ENCODE assay signal across 19 mouse cellular contexts in genomic region chr8:35140775-35141174, GRCm38 (mm10).
DNase-seq lines count a peak whose midpoint lies in the region; TF ChIP-seq lines count a peak whose summit lies in the region.
"Had no signal": no experiment of that assay in that cellular context is flagged by ENCODE, and none has a peak within 500 bp of the region (broad histone marks: within the 10 kb centered on the region; RNA-seq: fewer than 3 reads in every experiment).

No protein-coding gene starts in this region.

- no peaks in the 10 kb centered on the region; the same call in 1 of the 2 replicates for H3K4me1 ChIP-seq in heart, adult 2 months (ENCODE audit: control insufficient read depth, insufficient read depth, low read length)
- H3K4me1 ChIP-seq: embryonic facial prominence, embryonic 12.5 days; forebrain, embryonic 13.5 days; forebrain, embryonic 15.5 days had no signal

- no peak for TF ChIP-seq EP300 in heart, adult 2 months (IDR thresholded peaks at IDR 0.05; ENCODE audit: insufficient read depth, low read depth, low read length)

- H3K9ac ChIP-seq in heart, adult 2 months (ENCODE audit: low read depth, low read length), result no peak overlapping the region
- H3K9ac ChIP-seq: embryonic facial prominence, embryonic 12.5 days; forebrain, embryonic 13.5 days; forebrain, embryonic 15.5 days; forebrain, postnatal 0 days had no signal

- intact Hi-C loops in heart, adult 2 months (cut with DNase I), result loop anchor here (5.0 kb wide), 1 partner anchor 248 kb away; no protein-coding TSS in a partner anchor

- H3K27me3 ChIP-seq in heart, adult 2 months (ENCODE audit: control insufficient read depth, insufficient read depth, low read length), result no peaks in the 10 kb centered on the region
- H3K27me3 ChIP-seq: CH12.LX; embryonic facial prominence, embryonic 12.5 days; forebrain, embryonic 13.5 days; forebrain, embryonic 15.5 days had no signal

- peaks cover 4% of the 10 kb centered on the region; the same call in 1 of the 2 replicates for H3K36me3 ChIP-seq in heart, adult 2 months (ENCODE audit: control insufficient read depth, insufficient read depth, low read length)
- H3K36me3 ChIP-seq: embryonic facial prominence, embryonic 10.5 days; embryonic facial prominence, embryonic 12.5 days; forebrain, embryonic 15.5 days; G1E had no signal

- no peak for TF ChIP-seq CTCF in heart, adult 2 months (IDR thresholded peaks at IDR 0.05)

- no peak overlapping the region for H3K4me3 ChIP-seq in heart, adult 2 months
- H3K4me3 ChIP-seq: embryonic facial prominence, embryonic 10.5 days; embryonic facial prominence, embryonic 12.5 days; forebrain, embryonic 13.5 days; forebrain, embryonic 15.5 days had no signal

- H3K79me2 ChIP-seq in heart, adult 2 months (replicated peaks; ENCODE audit: control insufficient read depth, insufficient read depth, low read length), result no peaks in the 10 kb centered on the region

- peak; percentile 56 for DNase-seq in adrenal gland, postnatal 10 days
- DNase-seq in adrenal gland, adult 2 months, result no peak
- peak; percentile 11 for DNase-seq in adrenal gland, postnatal 25 days
- DNase-seq in adrenal gland, postnatal 4 days (ENCODE audit: low spot score in 2 of 2), result no peak
- DNase-seq in heart, adult 11 months, result peak; percentile 54
- no peak for DNase-seq in heart, adult 2 months
- DNase-seq in kidney, postnatal 4 days, result peak; percentile 31 to 35
- DNase-seq in kidney, adult 11 months, result no peak
- DNase-seq: B cell, adult 2 months; cerebellum, adult 18-20 months; cerebellum, adult 8-10 months; cerebellum, adult 9-11 months; forebrain, postnatal 0 days had no signal

- 30% methylated on average over 1 of the region's 1 CpGs for WGBS in heart, adult 2 months

- no peak overlapping the region for H3K27ac ChIP-seq in heart, adult 2 months
- H3K27ac ChIP-seq: embryonic facial prominence, embryonic 10.5 days; embryonic facial prominence, embryonic 12.5 days; forebrain, embryonic 13.5 days; forebrain, embryonic 15.5 days had no signal

- TF ChIP-seq POLR2A in heart, adult 2 months (IDR thresholded peaks at IDR 0.05; ENCODE audit: insufficient read depth, low read depth, low read length), result no peak

Comparison
In these comparisons a context has a peak if more than half of its experiments do, and no peak if none do; other contexts are left out.
1. DNase-seq: peak in adrenal gland, postnatal 10 days (single experiment), adrenal gland, postnatal 25 days (single experiment), heart, adult 11 months (single experiment) and kidney, postnatal 4 days (2 of 2); none in adrenal gland, adult 2 months (single experiment), adrenal gland, postnatal 4 days (0 of 2), heart, adult 2 months (0 of 2) and kidney, adult 11 months (single experiment).